Mouse (Mus musculus) mesoderm, embryonic 11.5 days (tissue): ENCODE results near the gene Rptor.

Experiments used
- DNase-seq: peaks from one replicate; pipeline ENCODE4 v3.0.0-alpha.2; 2012; ENCODE audit warnings: low read depth, low spot score

Rptor gene

GRCm38 (mm10) chr11:119905794-119906193 lies 303.1 kb downstream of the Rptor start:
- DNase-seq = no peak

- no peak for DNase-seq
Observed at GRCm38 (mm10) chr11:119907006-119907650, 304.4 kb downstream of the Rptor start.

GRCm38 (mm10) chr11:119907711-119908110 lies 305.0 kb downstream of the Rptor start:
- DNase-seq = no peak

DNA sequence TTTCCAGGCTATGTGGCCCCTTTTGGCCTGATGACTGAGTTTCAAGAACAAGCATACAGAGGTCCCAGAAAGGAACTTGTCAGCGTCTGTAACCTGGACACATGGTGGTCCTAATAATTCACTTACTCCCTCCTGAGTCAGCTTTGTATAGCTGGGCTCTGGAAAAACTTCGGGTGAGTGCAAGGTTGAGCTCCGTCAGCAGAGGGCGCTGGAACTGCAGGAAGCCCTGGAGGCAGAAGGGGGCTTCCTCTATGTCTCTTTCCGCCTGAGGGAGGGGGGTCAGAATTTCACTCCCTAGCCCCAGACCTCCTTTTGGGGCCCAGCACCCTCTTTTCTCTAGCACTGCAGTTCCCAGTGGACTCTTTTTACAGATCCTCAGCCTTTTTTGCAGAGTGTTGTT lies 306.7 kb downstream of the Rptor start:
- DNase-seq = peak; percentile 82

- no peak for DNase-seq
Observed at GRCm38 (mm10) chr11:119912845-119913244, 310.1 kb downstream of the Rptor start.

- peak; percentile 88 for DNase-seq
Observed at GRCm38 (mm10) chr11:119913291-119913934, 310.7 kb downstream of the Rptor start, which contains the start of gene Chmp6. Chmp6 (plus strand) TSS chr11:119913441.

DNA sequence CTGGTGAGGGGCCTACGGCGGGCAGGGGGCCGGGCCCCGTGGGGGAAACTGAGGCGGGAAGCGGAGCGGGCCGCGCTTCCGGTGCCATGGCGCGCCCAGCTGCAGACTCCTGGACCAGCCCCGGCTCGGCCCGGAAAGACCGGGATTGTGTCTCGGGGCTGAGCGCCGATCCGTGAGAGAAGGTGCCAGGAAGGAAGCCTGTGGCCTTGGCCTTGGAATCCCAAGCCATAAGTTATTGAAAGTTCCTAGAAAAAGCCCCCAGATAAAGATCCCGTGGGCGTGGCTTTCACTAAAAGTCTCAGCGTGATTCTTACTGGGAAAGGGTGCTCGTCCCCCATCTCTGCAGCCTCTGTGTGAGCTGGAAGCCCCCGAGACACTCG lies 311.2 kb downstream of the Rptor start:
- DNase-seq = no peak

DNA sequence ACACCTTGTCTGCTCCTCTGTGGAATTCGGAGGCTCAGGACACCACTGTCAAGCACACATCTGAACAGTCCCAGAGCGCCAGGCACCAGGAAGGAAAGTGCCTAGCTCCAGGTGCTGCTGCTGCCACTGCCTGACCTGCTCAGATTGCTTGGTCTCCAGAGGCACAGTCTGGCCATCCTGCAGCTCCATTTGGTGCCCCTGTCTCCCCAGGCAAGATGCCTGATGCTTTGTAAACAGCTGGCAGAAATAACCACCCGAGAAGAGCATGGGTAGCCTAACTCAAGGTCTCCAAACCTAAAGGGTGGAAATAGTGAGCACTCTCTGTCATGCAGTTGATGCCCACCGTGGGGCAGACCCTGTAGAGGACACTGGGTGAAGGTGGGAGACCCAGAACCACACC lies 311.7 kb downstream of the Rptor start:
- DNase-seq = no peak

GRCm38 (mm10) chr11:119915666-119916065 lies 313.0 kb downstream of the Rptor start:
- no peak for DNase-seq

- no peak for DNase-seq
Observed at GRCm38 (mm10) chr11:119916102-119916790, 313.5 kb downstream of the Rptor start.

GRCm38 (mm10) chr11:119916834-119917469 lies 314.2 kb downstream of the Rptor start:
- DNase-seq = no peak

- DNase-seq = no peak
Observed at GRCm38 (mm10) chr11:119918521-119918920, 315.8 kb downstream of the Rptor start.

- DNase-seq = no peak
Observed at GRCm38 (mm10) chr11:119919432-119919831, 316.7 kb downstream of the Rptor start.

DNA sequence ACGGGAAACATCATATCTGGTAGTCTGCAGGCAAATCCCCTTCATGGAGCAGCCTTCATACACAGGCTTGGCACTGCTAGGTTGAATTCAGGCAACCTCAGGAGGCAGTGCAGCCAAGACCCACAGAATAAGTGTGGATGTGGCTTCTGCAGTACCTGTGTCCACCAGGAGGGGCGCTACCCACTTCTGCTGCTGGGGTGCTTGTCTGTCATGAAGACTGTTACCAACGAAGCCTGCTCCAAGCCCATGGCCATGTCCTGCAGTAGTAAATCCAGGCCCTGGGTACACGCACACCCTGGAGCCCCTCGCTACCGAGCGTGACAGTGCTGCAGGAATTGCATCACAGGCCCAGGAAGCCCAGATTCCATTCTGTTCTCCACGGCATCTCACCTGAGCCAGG lies 317.2 kb downstream of the Rptor start:
- no peak for DNase-seq

DNA sequence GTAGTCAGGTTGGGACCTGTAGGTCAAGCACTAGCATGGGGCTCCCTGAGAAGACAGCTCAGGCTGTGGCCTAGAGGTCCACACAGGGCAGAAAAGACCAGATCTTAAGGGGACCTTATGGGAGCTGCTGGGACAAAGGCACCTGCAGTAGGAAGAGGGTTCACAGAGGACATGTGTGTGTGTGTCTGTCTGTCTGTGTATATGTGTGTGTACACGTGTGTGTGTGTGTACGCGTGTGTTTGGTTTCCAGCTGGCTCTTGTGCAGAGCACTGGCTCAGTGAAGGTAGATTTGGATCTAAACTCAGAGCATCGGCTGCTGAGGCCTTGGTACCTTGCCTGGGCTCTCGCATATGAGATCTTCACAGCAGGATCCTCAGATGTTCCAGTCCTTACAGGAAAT lies 318.0 kb downstream of the Rptor start:
- no peak for DNase-seq

DNA sequence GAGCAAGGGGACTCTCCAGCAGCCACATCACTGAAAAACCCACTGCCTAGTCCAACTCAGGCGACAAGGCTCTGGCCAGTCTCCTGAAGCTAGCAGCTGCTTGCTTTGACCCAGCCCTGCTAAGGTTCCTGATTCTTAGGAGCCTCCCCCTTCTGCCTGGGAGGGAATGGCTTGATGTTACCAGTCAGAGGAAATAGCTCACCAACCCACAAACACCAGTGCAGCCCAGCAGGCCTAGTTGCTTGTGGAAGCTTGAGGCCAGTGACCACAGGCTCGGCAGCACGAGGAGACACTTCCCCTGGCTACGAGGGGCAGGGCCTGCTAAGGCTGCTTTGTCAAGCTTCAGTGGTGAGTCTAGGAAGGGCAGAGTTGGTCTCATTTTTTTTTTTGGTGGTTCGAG lies 322.5 kb downstream of the Rptor start:
- no peak for DNase-seq

- no peak for DNase-seq
Observed at GRCm38 (mm10) chr11:119926762-119927161, 324.1 kb downstream of the Rptor start.

DNA sequence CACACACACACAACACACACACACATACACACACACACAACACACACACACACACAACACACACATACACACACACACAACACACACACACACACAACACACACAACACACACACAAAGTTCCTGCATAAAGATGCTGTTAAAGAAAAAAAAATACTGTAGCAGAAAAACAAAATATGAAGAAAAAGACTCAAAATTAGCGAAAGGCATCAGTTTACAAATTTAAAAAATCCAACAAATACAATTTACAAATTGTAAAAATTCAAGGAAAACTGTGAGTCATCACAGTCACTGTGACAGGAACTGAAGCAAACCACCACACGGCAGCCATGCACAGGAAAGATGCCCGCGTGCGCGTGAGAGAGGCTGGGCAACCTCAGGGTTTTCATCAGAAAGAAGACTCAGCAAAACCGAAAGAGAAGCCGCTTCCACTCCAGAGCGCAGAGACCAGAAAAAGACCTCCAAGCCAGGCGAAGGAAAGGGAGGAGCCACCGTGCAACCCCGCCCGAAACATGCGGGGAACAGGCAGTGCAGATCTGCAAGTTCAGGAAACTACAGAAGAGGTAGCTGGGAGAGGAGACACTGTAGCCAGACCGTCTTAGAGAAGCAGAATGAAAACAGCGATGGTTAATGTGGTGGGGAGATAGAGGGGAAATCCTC lies 325.4 kb downstream of the Rptor start:
- DNase-seq = no peak

DNA sequence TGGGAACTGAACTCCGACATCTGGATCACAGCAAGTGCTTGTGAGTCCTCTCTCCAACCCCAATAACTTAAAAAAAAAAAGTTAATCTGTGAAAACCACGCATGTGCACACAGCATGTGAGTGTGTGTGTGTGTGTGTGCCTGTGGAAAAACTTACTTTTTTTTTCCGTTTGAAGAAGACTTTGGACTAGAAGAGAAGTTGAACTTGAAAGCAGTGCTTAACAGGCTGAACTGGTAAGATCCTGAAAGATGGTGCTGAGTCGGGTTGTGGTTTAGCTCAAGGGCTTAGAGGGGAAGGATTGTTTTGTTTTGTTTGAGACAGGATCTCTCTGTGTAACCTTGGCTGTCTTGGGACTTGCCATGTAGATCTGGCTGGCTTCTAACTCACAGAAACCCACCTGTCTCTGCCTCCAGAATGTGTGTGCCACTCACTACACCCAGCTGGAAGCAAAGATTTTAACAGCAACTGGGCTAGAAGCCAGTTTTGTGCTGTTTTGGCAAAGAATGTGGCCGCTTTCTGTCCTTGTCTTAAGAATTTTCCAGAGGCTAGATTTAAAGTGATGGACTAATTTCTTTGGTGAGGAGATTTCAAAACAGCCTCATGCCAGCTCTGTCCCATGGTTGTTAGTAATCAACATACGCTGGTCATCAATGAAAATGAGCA lies 327.0 kb downstream of the Rptor start:
- DNase-seq = no peak

DNA sequence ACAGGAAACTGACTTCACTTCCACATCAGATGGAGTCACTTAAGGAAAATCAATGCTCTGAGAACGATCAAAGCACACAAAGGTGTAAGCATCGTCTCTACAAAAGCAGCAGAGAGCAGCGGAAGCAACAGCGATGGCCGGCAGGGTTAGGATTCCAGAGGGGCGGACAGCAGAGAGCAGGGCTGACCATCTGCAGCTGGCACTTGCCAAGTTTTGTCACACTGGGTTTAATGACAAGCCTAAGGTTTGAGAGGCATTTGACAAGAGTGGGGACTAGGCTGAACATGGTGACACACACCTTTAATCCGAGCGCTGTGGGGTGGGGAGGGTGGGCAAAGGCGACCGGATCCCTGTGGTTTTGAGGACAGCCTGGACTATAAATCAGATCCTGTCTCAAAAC lies 329.1 kb downstream of the Rptor start:
- DNase-seq = no peak

GRCm38 (mm10) chr11:119933142-119933541 lies 330.4 kb downstream of the Rptor start:
- no peak for DNase-seq
